Mouse (Mus musculus): ENCODE results near the gene Enpep.

DNA sequence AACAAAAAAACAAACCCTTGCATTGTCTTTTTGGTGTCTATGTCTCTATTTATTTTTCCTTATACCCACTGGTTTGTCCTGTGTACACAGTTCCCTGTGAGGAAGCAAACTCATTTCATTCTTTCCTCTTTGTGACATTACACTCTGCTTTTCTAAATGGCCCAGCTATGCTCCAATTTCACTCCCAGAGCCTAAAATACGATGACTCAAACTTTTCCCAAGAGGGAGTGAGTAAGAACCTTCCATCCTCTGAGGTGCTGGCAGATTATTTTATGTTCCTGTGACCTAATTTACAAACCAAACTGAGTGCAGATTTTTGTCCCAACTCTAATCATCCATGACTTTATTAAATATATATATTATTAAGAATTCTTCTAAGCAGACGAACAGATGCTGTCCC lies 19.3 kb downstream of the Enpep start:
- no peak for TF ChIP-seq POLR2A (IDR thresholded peaks at IDR 0.05; ENCODE audit: borderline replicate concordance, extremely low read depth, low read depth, low read length)
- no peak for TF ChIP-seq CTCF (IDR thresholded peaks at IDR 0.05; ENCODE audit: insufficient read depth, low read length)

All from lung, adult 2 months (tissue).